Mouse (Mus musculus): ENCODE results near the gene Gm853. TPM values are rescaled to one million over a fixed set of nuclear protein-coding genes. Genes with fewer than 3 reads are reported as not detected.
"Not testable (repeated sequence)": the region's sequence is repeated elsewhere in the genome, so short reads cannot be mapped to it uniquely, and the experiment has no call there.

Gene Gm853
- polyA plus RNA-seq, 1 experiment from 2014 or later = not detected

- H3K9ac ChIP-seq = no peak overlapping the region
- no peak overlapping the region for H3K27ac ChIP-seq
- H3K4me2 ChIP-seq (replicated peaks) = no peak overlapping the region
- H3K36me3 ChIP-seq = peaks cover 28% of the 10 kb centered on the region
- WGBS = 70% methylated on average over 3 of the region's 3 CpGs
- H3K4me3 ChIP-seq = no peak overlapping the region
- H3K27me3 ChIP-seq (replicated peaks) = no peaks in the 10 kb centered on the region; the same call in 1 of the 2 replicates
- no peaks in the 10 kb centered on the region for H3K4me1 ChIP-seq
- H3K9me3 ChIP-seq = no peaks in the 10 kb centered on the region
- no peak for ATAC-seq (ENCODE audit: low FRiP score, low read depth)
These were observed 26.4 kb upstream of the Gm853 start for GRCm38 (mm10) chr4:130248636-130249035.

- no peaks in the 10 kb centered on the region for H3K9me3 ChIP-seq
- no peak overlapping the region for H3K27ac ChIP-seq
- no peaks in the 10 kb centered on the region for H3K4me1 ChIP-seq
- peaks cover 10% of the 10 kb centered on the region; the same call in 1 of the 2 replicates for H3K36me3 ChIP-seq
- no peaks in the 10 kb centered on the region; the same call in 1 of the 2 replicates for H3K27me3 ChIP-seq (replicated peaks)
- ATAC-seq (ENCODE audit: low FRiP score, low read depth) = no peak
- H3K4me3 ChIP-seq = no peak overlapping the region
- no peak overlapping the region for H3K9ac ChIP-seq
- WGBS = 2% methylated on average over 6 of the region's 6 CpGs
- no peak overlapping the region for H3K4me2 ChIP-seq (replicated peaks)
These were observed 23.9 kb upstream of the Gm853 start for GRCm38 (mm10) chr4:130246132-130246531.

- 0 out of 2 replicates have a peak, but pooled peaks cover 2% of the 10 kb centered on the region for H3K36me3 ChIP-seq
- ATAC-seq (ENCODE audit: low FRiP score, low read depth) = no peak
- 81% methylated on average over 8 of the region's 8 CpGs for WGBS
- no peak overlapping the region for H3K4me2 ChIP-seq (replicated peaks)
- H3K4me3 ChIP-seq = no peak overlapping the region
- H3K27me3 ChIP-seq (replicated peaks) = no peaks in the 10 kb centered on the region; the same call in 1 of the 2 replicates
- no peak overlapping the region for H3K9ac ChIP-seq
- H3K27ac ChIP-seq = no peak overlapping the region
- no peaks in the 10 kb centered on the region; the same call in 1 of the 2 replicates for H3K9me3 ChIP-seq
- H3K4me1 ChIP-seq = no peaks in the 10 kb centered on the region
These were observed 22.5 kb upstream of the Gm853 start for GRCm38 (mm10) chr4:130244749-130245148.

GRCm38 (mm10) chr4:130243621-130244020 lies 21.4 kb upstream of the Gm853 start:
- H3K4me2 ChIP-seq (replicated peaks); H3K36me3 ChIP-seq; H3K4me3 ChIP-seq; H3K27ac ChIP-seq; H3K9me3 ChIP-seq; ATAC-seq (ENCODE audit: low FRiP score, low read depth); H3K9ac ChIP-seq; H3K4me1 ChIP-seq; H3K27me3 ChIP-seq (replicated peaks): not testable (repeated sequence)
- 77% methylated on average over 1 of the region's 1 CpGs for WGBS

- Histone ChIP-seq H3K9ac (no peak overlapping the region), H3K27me3 (replicated peaks) (no peaks in the 10 kb centered on the region; the same call in 1 of the 2 replicates), H3K4me2 (replicated peaks) (no peak overlapping the region), H3K36me3 (no peaks in the 10 kb centered on the region), H3K27ac (no peak overlapping the region), H3K4me1 (no peaks in the 10 kb centered on the region), H3K4me3 (no peak overlapping the region), H3K9me3 (no peaks in the 10 kb centered on the region; the same call in 1 of the 2 replicates)
- 89% methylated on average over 5 of the region's 5 CpGs for WGBS
- ATAC-seq (ENCODE audit: low FRiP score, low read depth) = no peak
These were observed 20.8 kb upstream of the Gm853 start for GRCm38 (mm10) chr4:130242956-130243355.

- Histone ChIP-seq H3K4me1 (no peaks in the 10 kb centered on the region; the same call in 1 of the 2 replicates), H3K4me3 (no peak overlapping the region), H3K27me3 (replicated peaks) (no peaks in the 10 kb centered on the region; the same call in 1 of the 2 replicates), H3K9me3 (no peaks in the 10 kb centered on the region; the same call in 1 of the 2 replicates), H3K9ac (no peak overlapping the region), H3K4me2 (replicated peaks) (no peak overlapping the region), H3K36me3 (no peaks in the 10 kb centered on the region), H3K27ac (no peak overlapping the region)
- 39% methylated on average over 5 of the region's 5 CpGs for WGBS
- ATAC-seq (ENCODE audit: low FRiP score, low read depth) = no peak
These were observed 18.5 kb upstream of the Gm853 start for GRCm38 (mm10) chr4:130240695-130241094.

- Histone ChIP-seq H3K36me3 (no peaks in the 10 kb centered on the region), H3K9me3 (no peaks in the 10 kb centered on the region; the same call in 1 of the 2 replicates), H3K4me3 (no peak overlapping the region), H3K27ac (no peak overlapping the region), H3K9ac (no peak overlapping the region), H3K4me2 (replicated peaks) (no peak overlapping the region), H3K27me3 (replicated peaks) (no peaks in the 10 kb centered on the region), H3K4me1 (no peaks in the 10 kb centered on the region; the same call in 1 of the 2 replicates)
- WGBS = 81% methylated on average over 4 of the region's 4 CpGs
- ATAC-seq (ENCODE audit: low FRiP score, low read depth) = no peak
These were observed 15.4 kb upstream of the Gm853 start for GRCm38 (mm10) chr4:130237607-130238006.

GRCm38 (mm10) chr4:130236361-130236760 lies 14.2 kb upstream of the Gm853 start:
- Histone ChIP-seq H3K4me2 (replicated peaks) (no peak overlapping the region), H3K9me3 (no peaks in the 10 kb centered on the region; the same call in 1 of the 2 replicates), H3K27ac (no peak overlapping the region), H3K4me3 (no peak overlapping the region), H3K27me3 (replicated peaks) (no peaks in the 10 kb centered on the region), H3K9ac (no peak overlapping the region), H3K4me1 (no peaks in the 10 kb centered on the region; the same call in 1 of the 2 replicates), H3K36me3 (no peaks in the 10 kb centered on the region)
- ATAC-seq (ENCODE audit: low FRiP score, low read depth) = no peak
- 42% methylated on average over 8 of the region's 8 CpGs for WGBS

- no peaks in the 10 kb centered on the region for H3K27me3 ChIP-seq (replicated peaks)
- H3K36me3 ChIP-seq = no peaks in the 10 kb centered on the region
- H3K4me1 ChIP-seq = no peaks in the 10 kb centered on the region
- no peak overlapping the region for H3K9ac ChIP-seq
- no peak overlapping the region for H3K4me2 ChIP-seq (replicated peaks)
- H3K27ac ChIP-seq = no peak overlapping the region
- no peaks in the 10 kb centered on the region for H3K9me3 ChIP-seq
- H3K4me3 ChIP-seq = no peak overlapping the region
- no peak for ATAC-seq (ENCODE audit: low FRiP score, low read depth)
These were observed 1.9 kb upstream of the Gm853 start for GRCm38 (mm10) chr4:130224071-130224470.

GRCm38 (mm10) chr4:130220176-130220575 lies 2.0 kb downstream of the Gm853 start:
- Histone ChIP-seq H3K9me3 (no peaks in the 10 kb centered on the region), H3K4me3 (no peak overlapping the region), H3K9ac (no peak overlapping the region), H3K27me3 (replicated peaks) (no peaks in the 10 kb centered on the region), H3K27ac (no peak overlapping the region), H3K4me2 (replicated peaks) (no peak overlapping the region), H3K4me1 (no peaks in the 10 kb centered on the region), H3K36me3 (no peaks in the 10 kb centered on the region)
- 86% methylated on average over 9 of the region's 9 CpGs for WGBS
- ATAC-seq (ENCODE audit: low FRiP score, low read depth) = no peak

GRCm38 (mm10) chr4:130215392-130215791 lies 6.8 kb downstream of the Gm853 start:
- ATAC-seq (ENCODE audit: low FRiP score, low read depth) = no peak
- H3K9ac ChIP-seq = no peak overlapping the region

GRCm38 (mm10) chr4:130213857-130214256 lies 8.3 kb downstream of the Gm853 start:
- Histone ChIP-seq H3K27me3 (replicated peaks) (no peaks in the 10 kb centered on the region), H3K4me1 (no peaks in the 10 kb centered on the region), H3K9me3 (no peaks in the 10 kb centered on the region), H3K36me3 (no peaks in the 10 kb centered on the region), H3K4me3 (no peak overlapping the region), H3K4me2 (replicated peaks) (no peak overlapping the region), H3K27ac (no peak overlapping the region), H3K9ac (no peak overlapping the region)
- 80% methylated on average over 10 of the region's 10 CpGs for WGBS
- ATAC-seq (ENCODE audit: low FRiP score, low read depth) = no peak

More at GRCm38 (mm10) chr4:130215392-130215791, 6.8 kb downstream of the Gm853 start:
- H3K4me1 ChIP-seq = no peaks in the 10 kb centered on the region
- H3K4me2 ChIP-seq (replicated peaks) = no peak overlapping the region
- H3K4me3 ChIP-seq = no peak overlapping the region
- H3K27me3 ChIP-seq (replicated peaks) = no peaks in the 10 kb centered on the region
- H3K9me3 ChIP-seq = no peaks in the 10 kb centered on the region
- H3K36me3 ChIP-seq = no peaks in the 10 kb centered on the region
- no peak overlapping the region for H3K27ac ChIP-seq
- 93% methylated on average over 8 of the region's 8 CpGs for WGBS

- no peak overlapping the region for H3K27ac ChIP-seq
- no peak overlapping the region for H3K9ac ChIP-seq
- H3K4me3 ChIP-seq = no peak overlapping the region
- H3K4me1 ChIP-seq = no peaks in the 10 kb centered on the region
- no peak overlapping the region for H3K4me2 ChIP-seq (replicated peaks)
- no peaks in the 10 kb centered on the region for H3K27me3 ChIP-seq (replicated peaks)
- no peaks in the 10 kb centered on the region for H3K36me3 ChIP-seq
- ATAC-seq (ENCODE audit: low FRiP score, low read depth) = no peak
- peaks cover 4% of the 10 kb centered on the region; the same call in 1 of the 2 replicates for H3K9me3 ChIP-seq
- whole genome bisulfite sequencing = 91% methylated on average over 4 of the region's 4 CpGs
These were observed 9.0 kb downstream of the Gm853 start for GRCm38 (mm10) chr4:130213197-130213596.

Data from neural tube, embryonic 12.5 days (tissue).